Mouse (Mus musculus) MEL (cell line): Measurements from ENCODE around the gene Stat4.

Experiments used
- CHD1 ChIP-seq: IDR thresholded peaks from 2 replicates; pipeline ENCODE4 v1.6.1; 2012; ENCODE audit warnings: low read depth, mild to moderate bottlenecking, inconsistent platforms, low read length, improper control_type of control experiment
- CTCF ChIP-seq, 3 experiments: IDR thresholded peaks in 2 of 3; conservative IDR thresholded peaks in 1 of 3; 2 replicates each; pipeline ENCODE4 v1.5.1; 2011 to 2012; ENCODE audit warnings: low read length in 3 of 3, low read depth in 2 of 3, mild to moderate bottlenecking in 2 of 3, improper control_type of control experiment in 1 of 3, inconsistent platforms in 1 of 3, mixed read lengths in 1 of 3, moderate library complexity in 1 of 3; ENCODE audit not compliant: control insufficient read depth in 1 of 3, insufficient read depth in 1 of 3, poor library complexity in 1 of 3, severe bottlenecking in 1 of 3
- JUND ChIP-seq: IDR thresholded peaks from 2 replicates; pipeline ENCODE4 v1.6.1; 2011; ENCODE audit warnings: low read depth, mild to moderate bottlenecking, improper control_type of control experiment, low read length
- ZNF384 ChIP-seq: IDR thresholded peaks from 2 replicates; pipeline ENCODE4 v1.6.1; 2012; ENCODE audit warnings: low read depth, mild to moderate bottlenecking, inconsistent platforms, low read length, improper control_type of control experiment

GRCm38 (mm10) chr1:52147431-52147830, 160.5 kb downstream of the Stat4 start:
- TF ChIP-seq ZNF384 (no peak), CHD1 (no peak), JUND (no peak), CTCF (IDR thresholded peaks at IDR 0.05 in 2 of 3, conservative IDR thresholded peaks at IDR 0.05 in 1 of 3; ENCODE audit: control insufficient read depth in 1 of 3, insufficient read depth in 1 of 3, low read depth in 2 of 3, low read length in 3 of 3, poor library complexity in 1 of 3, severe bottlenecking in 1 of 3) (no peak)
